Mouse (Mus musculus): Measurements from ENCODE around the gene Sgk2. TPM values are rescaled to one million over a fixed set of nuclear protein-coding genes. Genes with fewer than 3 reads are reported as not detected.

Gene Sgk2
- total RNA-seq, 2 experiments from 2014 or later, result 0.27 to 0.34 TPM

GRCm38 (mm10) chr2:162991394-162992083 is 4.4 kb downstream of the Sgk2 start:
- no peak for DNase-seq (ENCODE audit: low spot score in 2 of 2)

GRCm38 (mm10) chr2:162992084-162992437 is 4.9 kb downstream of the Sgk2 start:
- no peak for DNase-seq (ENCODE audit: low spot score in 2 of 2)

GRCm38 (mm10) chr2:162993881-162994616 is 6.9 kb downstream of the Sgk2 start:
- no peak for DNase-seq (ENCODE audit: low spot score in 2 of 2)

GRCm38 (mm10) chr2:162998528-162999230 is 11.5 kb downstream of the Sgk2 start:
- DNase-seq (ENCODE audit: low spot score in 2 of 2), result peak; percentile 78 to 79

GRCm38 (mm10) chr2:162999744-163000143 is 12.6 kb downstream of the Sgk2 start:
- DNase-seq (ENCODE audit: low spot score in 2 of 2), result peak; percentile 26 to 34

- DNase-seq (ENCODE audit: low spot score in 2 of 2), result no peak
Observed at GRCm38 (mm10) chr2:163001071-163001470, 13.9 kb downstream of the Sgk2 start.

- DNase-seq (ENCODE audit: low spot score in 2 of 2), result no peak
Observed at GRCm38 (mm10) chr2:163007299-163007698, 20.2 kb downstream of the Sgk2 start.

GRCm38 (mm10) chr2:163016916-163017743 is 30.0 kb downstream of the Sgk2 start, which contains the start of gene Ift52:
Gene Ift52 (plus strand): TSS chr2:163017354.
- DNase-seq (ENCODE audit: low spot score in 2 of 2), result peak; percentile 93 to 95

- DNase-seq (ENCODE audit: low spot score in 2 of 2), result no peak
Observed at GRCm38 (mm10) chr2:163031289-163031688, 44.2 kb downstream of the Sgk2 start.

- no peak for DNase-seq (ENCODE audit: low spot score in 2 of 2)
Observed at GRCm38 (mm10) chr2:163031757-163032156, 44.6 kb downstream of the Sgk2 start.

GRCm38 (mm10) chr2:163032622-163033021 is 45.5 kb downstream of the Sgk2 start:
- DNase-seq (ENCODE audit: low spot score in 2 of 2), result no peak

GRCm38 (mm10) chr2:163039940-163040339 is 52.8 kb downstream of the Sgk2 start:
- DNase-seq (ENCODE audit: low spot score in 2 of 2), result no peak

GRCm38 (mm10) chr2:163048125-163048524 is 61.0 kb downstream of the Sgk2 start:
- peak; percentile 81 to 85 for DNase-seq (ENCODE audit: low spot score in 2 of 2)

GRCm38 (mm10) chr2:163049116-163049515 is 62.0 kb downstream of the Sgk2 start:
- no peak for DNase-seq (ENCODE audit: low spot score in 2 of 2)

GRCm38 (mm10) chr2:163051691-163052090 is 64.6 kb downstream of the Sgk2 start:
- no peak for DNase-seq (ENCODE audit: low spot score in 2 of 2)

GRCm38 (mm10) chr2:163052101-163052500 is 65.0 kb downstream of the Sgk2 start:
- no peak for DNase-seq (ENCODE audit: low spot score in 2 of 2)

GRCm38 (mm10) chr2:163052826-163053225 is 65.7 kb downstream of the Sgk2 start:
- DNase-seq (ENCODE audit: low spot score in 2 of 2), result no peak

- DNase-seq (ENCODE audit: low spot score in 2 of 2), result peak; percentile 82 to 86
Observed at GRCm38 (mm10) chr2:163054335-163054840, 67.3 kb downstream of the Sgk2 start, which contains the start of gene Mybl2. Gene Mybl2 (plus strand): TSS chr2:163054687.

GRCm38 (mm10) chr2:163054891-163055494 is 67.9 kb downstream of the Sgk2 start:
- DNase-seq (ENCODE audit: low spot score in 2 of 2), result peak; percentile 10 to 19

- no peak for DNase-seq (ENCODE audit: low spot score in 2 of 2)
Observed at GRCm38 (mm10) chr2:163055715-163056114, 68.6 kb downstream of the Sgk2 start.
